Mouse (Mus musculus) limb, embryonic 14.5 days (tissue): ENCODE measurements around the gene Dot1l. TPM values are rescaled to one million over a fixed set of nuclear protein-coding genes. Genes with fewer than 3 reads are reported as not detected.

Experiments
- ATAC-seq: fragments of 200-750 bp; cut with Nextera tagmentation; 2 replicates; pipeline ENCODE4 v1.8.0; 2017; ENCODE audit warnings: low read depth, moderate number of reproducible peaks, moderate TSS enrichment; ENCODE audit not compliant: low FRiP score
- DNase-seq: peaks from one replicate; pipeline ENCODE4 v3.0.0-alpha.2; 2015; ENCODE audit warnings: low spot score
- H3K27ac ChIP-seq: fragments of 300-500 bp; sonication (generic); replicated peaks from 2 replicates; pipeline ENCODE4 v1.5.1; 2014; ENCODE audit warnings: low read depth, mild to moderate bottlenecking, low read length, moderate library complexity, mixed read lengths
- H3K27me3 ChIP-seq: fragments of 300-500 bp; sonication (generic); 2 replicates; pipeline ENCODE4 v1.6.1; 2014; ENCODE audit warnings: low read length, mixed read lengths; ENCODE audit not compliant: control insufficient read depth, insufficient read depth
- H3K36me3 ChIP-seq: fragments of 300-500 bp; sonication (generic); 2 replicates; pipeline ENCODE4 v1.6.1; 2014; ENCODE audit warnings: mild to moderate bottlenecking, low read length, moderate library complexity, mixed read lengths; ENCODE audit not compliant: control insufficient read depth, insufficient read depth
- H3K4me1 ChIP-seq: fragments of 300-500 bp; sonication (generic); 2 replicates; pipeline ENCODE4 v1.6.1; 2014; ENCODE audit warnings: antibody characterized with exemption, low read length, mixed read lengths; ENCODE audit not compliant: control insufficient read depth, insufficient read depth
- H3K4me2 ChIP-seq: fragments of 300-500 bp; sonication (generic); replicated peaks from 2 replicates; pipeline ENCODE4 v1.6.1; 2014; ENCODE audit warnings: low read depth, mild to moderate bottlenecking, low read length, moderate library complexity; ENCODE audit not compliant: severe bottlenecking
- H3K4me3 ChIP-seq: fragments of 300-500 bp; sonication (generic); replicated peaks from 2 replicates; pipeline ENCODE4 v1.5.1; 2014; ENCODE audit warnings: low read length
- H3K9ac ChIP-seq: fragments of 300-500 bp; sonication (generic); 2 replicates; pipeline ENCODE4 v1.6.1; 2014; ENCODE audit warnings: mild to moderate bottlenecking, low read depth, low read length, moderate library complexity; ENCODE audit not compliant: severe bottlenecking
- H3K9me3 ChIP-seq: fragments of 300-500 bp; sonication (generic); 2 replicates; pipeline ENCODE4 v1.6.1; 2016; ENCODE audit warnings: low read length; ENCODE audit not compliant: control insufficient read depth
- POLR2A ChIP-seq: fragments of 200-500 bp; IDR thresholded peaks from 2 replicates; pipeline ENCODE4 v1.8.0; 2012; ENCODE audit warnings: inconsistent platforms, mild to moderate bottlenecking, moderate library complexity, borderline replicate concordance; ENCODE audit not compliant: insufficient read depth, insufficient read length; ENCODE audit errors: extremely low read depth
- WGBS: fragments of 180-500 bp; shearing (Covaris S2); extraction: QIAGEN DNeasy Blood & Tissue Kit; methylation state at CpG from one replicate; pipeline ENCODE4 v1.1.7; 2014; 5-methylcytosine and 5-hydroxymethylcytosine counted together
- polyA plus RNA-seq, 2 experiments: library from polyadenylated mRNA; depleted of rRNA in 1 of 2; stranded (reverse) in 1 of 2; unstranded in 1 of 2; fragments of >200 nt; fragmentation: Nextera tagmentation in 1 of 2; extraction: Ambion mirVana in 1 of 2; gene quantifications; 2 replicates each; pipeline versions ENCODE4 v1.2.1 to v1.2.3; 2012 to 2014

The Dot1l gene
- polyA plus RNA-seq, 2 experiments, result 22.7 to 55.1 TPM

DNA sequence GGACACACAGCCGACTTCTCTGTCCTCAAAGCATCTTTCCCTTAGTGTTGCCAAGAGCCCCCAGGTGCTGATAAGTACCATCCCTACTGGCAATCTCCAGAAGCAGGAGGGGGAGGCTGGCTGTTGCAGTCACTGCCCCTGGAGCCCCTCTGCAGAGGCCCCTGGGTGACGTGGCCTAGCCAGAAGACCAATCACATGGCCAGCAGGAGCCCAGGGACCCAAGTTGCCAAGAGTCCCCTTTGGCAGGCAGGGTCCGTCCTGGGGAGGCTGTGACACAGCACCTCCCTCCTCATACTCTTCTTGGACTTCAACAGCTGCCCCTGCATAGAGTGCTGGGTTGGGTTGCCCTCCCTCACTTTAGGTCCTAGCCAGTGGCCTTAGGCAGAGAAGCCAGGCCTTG, 48.0 kb downstream of the Dot1l start:
- TF ChIP-seq POLR2A, result no peak
- H3K27ac ChIP-seq, result no peak overlapping the region
- peaks cover 52% of the 10 kb centered on the region for H3K36me3 ChIP-seq
- DNase-seq (no peak), ATAC-seq (no peak)
- H3K4me2 ChIP-seq, result no peak overlapping the region
- H3K4me1 ChIP-seq, result peaks cover 17% of the 10 kb centered on the region; the same call in 1 of the 2 replicates
- H3K4me3 ChIP-seq, result no peak overlapping the region
- H3K27me3 ChIP-seq, result peaks cover 3% of the 10 kb centered on the region; the same call in 1 of the 2 replicates
- no peak overlapping the region for H3K9ac ChIP-seq
- WGBS, result 85% methylated on average over 3 of the region's 3 CpGs
- H3K9me3 ChIP-seq, result no peaks in the 10 kb centered on the region

- DNase-seq (no peak), ATAC-seq (no peak)
- H3K4me3 ChIP-seq, result no peak overlapping the region
- H3K36me3 ChIP-seq, result peaks cover 52% of the 10 kb centered on the region
- peaks cover 28% of the 10 kb centered on the region for H3K4me1 ChIP-seq
- no peak overlapping the region for H3K9ac ChIP-seq
- WGBS, result 94% methylated on average over 2 of the region's 2 CpGs
- H3K27me3 ChIP-seq, result peaks cover 17% of the 10 kb centered on the region
- no peaks in the 10 kb centered on the region for H3K9me3 ChIP-seq
- no peak overlapping the region for H3K27ac ChIP-seq
- no peak overlapping the region for H3K4me2 ChIP-seq
- no peak for TF ChIP-seq POLR2A
Measured at GRCm38 (mm10) chr10:80804340-80804739, 49.3 kb downstream of the Dot1l start.

DNA sequence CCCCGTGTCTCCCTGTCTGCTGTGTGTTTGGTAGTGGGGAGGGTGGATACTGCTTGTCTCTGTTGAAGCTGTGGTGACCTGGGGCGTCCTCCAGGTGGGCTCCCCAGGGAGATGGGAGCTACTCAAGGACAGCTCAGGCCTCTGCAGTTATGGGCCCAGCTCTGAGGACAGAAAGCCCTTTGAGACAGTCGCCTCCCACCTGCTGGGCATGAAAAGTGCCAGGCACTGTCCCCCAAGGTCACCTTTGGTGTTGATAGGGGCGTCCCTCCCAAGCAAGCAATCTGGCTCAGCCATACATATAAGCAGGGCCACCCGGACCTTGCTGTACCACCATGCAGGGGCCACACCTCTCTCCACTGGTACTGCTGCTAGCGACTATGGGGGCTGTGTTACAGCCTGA, 49.9 kb downstream of the Dot1l start, which contains the start of gene Amh:
TSS of gene Amh (plus strand) at position 328 of the 400 bp plus-strand sequence.
- no peak within 1 kb of the TSS for H3K9ac ChIP-seq
- ATAC-seq (no peak), DNase-seq (no peak)
- H3K27me3 ChIP-seq, result peaks cover 21% of the 10 kb centered on the region
- no peak within 1 kb of the TSS for H3K4me2 ChIP-seq
- H3K4me1 ChIP-seq, result peaks cover 30% of the 10 kb centered on the region
- H3K4me3 ChIP-seq, result no peak within 1 kb of the TSS
- no peak for TF ChIP-seq POLR2A
- H3K27ac ChIP-seq, result no peak within 1 kb of the TSS
- H3K36me3 ChIP-seq, result peaks cover 52% of the 10 kb centered on the region
- H3K9me3 ChIP-seq, result no peaks in the 10 kb centered on the region
- 68% methylated on average over 6 of the region's 6 CpGs for WGBS

DNA sequence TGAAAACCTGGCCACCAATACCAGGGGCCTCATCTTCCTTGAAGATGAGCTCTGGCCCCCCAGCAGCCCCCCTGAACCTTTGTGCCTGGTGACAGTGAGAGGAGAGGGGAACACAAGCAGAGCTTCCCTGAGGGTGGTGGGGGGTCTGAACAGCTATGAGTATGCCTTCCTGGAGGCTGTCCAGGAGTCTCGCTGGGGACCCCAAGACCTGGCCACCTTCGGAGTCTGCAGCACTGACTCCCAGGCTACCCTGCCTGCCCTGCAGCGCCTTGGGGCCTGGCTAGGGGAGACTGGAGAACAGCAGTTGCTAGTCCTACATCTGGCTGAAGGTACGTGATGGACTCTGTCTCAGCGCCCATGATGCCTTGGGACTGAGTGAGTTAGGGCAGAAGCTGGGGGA, 50.3 kb downstream of the Dot1l start:
- Histone ChIP-seq H3K9ac (no peak overlapping the region), H3K4me2 (no peak overlapping the region), H3K9me3 (no peaks in the 10 kb centered on the region), H3K27ac (no peak overlapping the region), H3K4me1 (peaks cover 34% of the 10 kb centered on the region), H3K27me3 (peaks cover 25% of the 10 kb centered on the region), H3K36me3 (peaks cover 50% of the 10 kb centered on the region), H3K4me3 (no peak overlapping the region)
- WGBS, result 76% methylated on average over 5 of the region's 5 CpGs
- TF ChIP-seq POLR2A, result no peak
- DNase-seq (no peak), ATAC-seq (no peak)

DNA sequence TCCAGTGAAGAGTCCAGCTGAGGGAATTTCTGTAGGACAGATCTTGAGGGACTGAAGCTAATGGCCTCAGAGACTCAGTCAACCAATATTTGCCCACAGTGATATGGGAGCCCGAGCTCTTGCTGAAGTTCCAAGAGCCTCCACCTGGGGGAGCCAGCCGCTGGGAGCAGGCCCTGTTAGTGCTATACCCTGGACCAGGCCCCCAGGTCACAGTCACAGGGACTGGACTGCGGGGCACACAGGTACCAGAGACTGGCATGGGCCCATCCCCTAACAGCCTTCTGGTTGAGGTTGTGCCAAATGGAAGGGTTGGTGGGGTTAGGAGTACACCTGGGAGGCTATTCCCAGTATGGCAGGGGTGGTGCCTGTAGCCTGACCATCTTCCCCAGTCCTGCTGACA, 50.9 kb downstream of the Dot1l start:
- no peak for TF ChIP-seq POLR2A
- Histone ChIP-seq H3K27ac (no peak overlapping the region), H3K36me3 (peaks cover 44% of the 10 kb centered on the region), H3K4me2 (no peak overlapping the region), H3K9me3 (no peaks in the 10 kb centered on the region), H3K27me3 (peaks cover 29% of the 10 kb centered on the region), H3K4me3 (no peak overlapping the region), H3K4me1 (peaks cover 34% of the 10 kb centered on the region), H3K9ac (no peak overlapping the region)
- ATAC-seq (peak; percentile 37; the same call in 1 of the 2 replicates), DNase-seq (peak; percentile 57)
- 27% methylated on average over 3 of the region's 3 CpGs for WGBS

- Histone ChIP-seq H3K9ac (peak overlapping the region; percentile 60), H3K27ac (peak overlapping the region; percentile 63; the same call in 1 of the 2 replicates), H3K27me3 (peaks cover 29% of the 10 kb centered on the region), H3K4me2 (peak overlapping the region; percentile 95), H3K4me1 (peaks cover 34% of the 10 kb centered on the region), H3K36me3 (peaks cover 38% of the 10 kb centered on the region), H3K9me3 (no peaks in the 10 kb centered on the region), H3K4me3 (peak overlapping the region; percentile 49)
- ATAC-seq, result no peak
- no peak for DNase-seq
- TF ChIP-seq POLR2A, result no peak
- WGBS, result 48% methylated on average over 33 of the region's 34 CpGs
Measured at GRCm38 (mm10) chr10:80806341-80807056, 51.5 kb downstream of the Dot1l start.
